Mouse (Mus musculus) spleen, adult 2 months (tissue): ENCODE data around the gene Fgfr2.

Experiments
- CTCF ChIP-seq: fragments of 200-500 bp; IDR thresholded peaks from 2 replicates; pipeline ENCODE4 v1.5.1; 2011; ENCODE audit warnings: mild to moderate bottlenecking, inconsistent platforms; ENCODE audit not compliant: insufficient read depth, insufficient read length, insufficient replicate concordance; ENCODE audit errors: extremely low read depth
- POLR2A ChIP-seq: fragments of 200-500 bp; IDR thresholded peaks from 2 replicates; pipeline ENCODE4 v1.6.1; 2011; ENCODE audit warnings: low read depth, low read length, inconsistent platforms

DNA sequence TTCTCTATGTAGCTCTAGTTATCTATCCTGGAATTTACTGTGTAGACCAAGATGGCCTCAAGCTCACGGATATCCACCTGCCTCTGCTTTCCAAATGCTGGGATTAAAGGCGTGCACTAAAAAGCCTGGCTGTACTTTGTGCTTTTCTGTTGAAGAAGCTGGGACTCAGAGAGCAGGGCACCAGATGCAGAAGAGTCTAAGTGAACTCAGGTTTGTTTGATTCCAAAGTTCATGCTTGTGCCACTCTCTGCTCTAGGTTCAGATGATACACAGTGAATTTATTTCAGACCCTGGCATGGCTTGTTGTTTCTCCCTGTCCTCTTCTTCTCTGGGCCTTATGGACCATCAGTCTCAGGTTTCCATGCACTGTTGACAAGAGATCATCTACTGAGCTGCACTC is 197.9 kb downstream of the Fgfr2 start:
- TF ChIP-seq POLR2A = no peak
- no peak for TF ChIP-seq CTCF
